Mouse (Mus musculus): ENCODE measurements around the gene Rbfox3.
"Not testable (repeated sequence)": the region's sequence is repeated elsewhere in the genome, so short reads cannot be mapped to it uniquely, and the experiment has no call there.

The Rbfox3 gene

DNA sequence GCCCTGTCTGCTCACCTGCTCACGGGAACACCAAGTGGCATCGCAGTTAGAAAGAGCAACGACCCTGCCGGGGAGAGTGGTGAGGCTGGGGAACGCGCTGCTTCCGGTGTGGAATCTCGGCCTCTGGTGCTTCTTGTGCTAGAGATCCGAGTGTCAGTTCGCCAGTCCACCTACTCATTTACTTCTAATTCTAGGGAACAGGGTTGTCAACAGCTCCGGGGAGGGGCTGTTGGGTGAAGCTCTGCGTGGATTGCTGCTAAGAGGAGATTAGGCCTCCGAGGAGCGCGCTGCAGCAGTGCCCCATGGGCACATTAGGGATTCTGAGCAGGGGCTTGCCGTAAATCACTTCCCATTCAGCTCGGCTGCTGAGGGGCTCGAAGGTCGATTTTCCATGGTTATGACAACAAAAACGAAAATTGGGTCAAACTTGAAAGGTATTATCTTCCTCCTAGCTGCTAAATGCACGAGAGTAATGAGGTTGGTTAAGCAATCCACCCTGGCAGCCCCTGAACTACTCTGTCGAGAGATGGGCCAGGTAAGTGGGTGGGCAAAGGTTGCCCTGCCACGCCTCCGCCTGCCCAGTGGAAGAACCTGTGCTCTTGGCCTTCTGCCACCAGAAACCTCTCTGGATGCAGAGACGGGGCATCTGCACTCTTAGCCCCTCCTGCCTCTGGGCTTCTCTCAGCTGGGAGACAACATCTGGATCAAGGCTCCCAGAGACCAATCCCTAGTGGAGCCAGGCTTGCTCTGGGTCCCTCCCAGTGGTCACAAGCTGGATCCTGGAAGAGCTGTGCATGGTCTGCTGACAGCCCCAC, 85.9 kb downstream of the Rbfox3 start:
- no peak for DNase-seq (ENCODE audit: low spot score)

DNA sequence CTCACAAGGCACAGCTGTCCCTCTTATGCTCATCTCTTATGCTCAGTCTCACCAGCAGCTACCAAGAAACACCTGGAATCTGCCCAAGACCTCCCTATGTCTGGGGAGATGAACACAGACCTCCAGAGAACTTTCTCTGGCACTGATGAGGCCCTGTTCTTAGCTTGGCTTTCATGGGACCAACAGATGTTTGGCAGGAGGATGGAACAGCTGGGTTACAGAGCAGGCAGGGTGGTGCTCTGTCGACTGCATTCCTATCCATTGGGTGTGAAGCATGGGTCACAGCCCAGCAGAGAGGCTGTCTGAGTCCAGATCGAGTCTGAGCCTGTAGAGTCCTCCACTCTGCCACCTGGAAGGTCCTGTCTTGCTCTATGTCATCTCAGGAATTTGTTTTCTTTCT, 90.0 kb downstream of the Rbfox3 start:
- no peak for DNase-seq (ENCODE audit: low spot score)

DNA sequence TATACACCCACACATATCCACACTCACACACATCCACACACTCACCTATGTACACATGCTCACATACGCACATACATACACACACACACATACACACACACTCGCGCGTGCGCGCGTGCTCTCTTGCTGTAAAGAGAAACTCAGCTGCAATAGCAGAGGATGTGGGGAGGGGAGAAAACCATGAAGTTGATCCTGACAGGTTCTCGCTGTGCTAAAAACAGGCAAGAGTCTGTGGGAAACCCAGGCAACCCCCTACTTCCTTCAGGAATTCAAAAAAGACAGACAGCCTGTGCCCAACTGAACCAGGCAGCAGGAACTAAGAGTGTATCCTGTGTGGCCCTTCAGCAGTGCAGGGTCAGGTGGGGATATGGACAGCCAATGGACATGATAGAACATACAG, 92.9 kb downstream of the Rbfox3 start:
- no peak for DNase-seq (ENCODE audit: low spot score)

DNA sequence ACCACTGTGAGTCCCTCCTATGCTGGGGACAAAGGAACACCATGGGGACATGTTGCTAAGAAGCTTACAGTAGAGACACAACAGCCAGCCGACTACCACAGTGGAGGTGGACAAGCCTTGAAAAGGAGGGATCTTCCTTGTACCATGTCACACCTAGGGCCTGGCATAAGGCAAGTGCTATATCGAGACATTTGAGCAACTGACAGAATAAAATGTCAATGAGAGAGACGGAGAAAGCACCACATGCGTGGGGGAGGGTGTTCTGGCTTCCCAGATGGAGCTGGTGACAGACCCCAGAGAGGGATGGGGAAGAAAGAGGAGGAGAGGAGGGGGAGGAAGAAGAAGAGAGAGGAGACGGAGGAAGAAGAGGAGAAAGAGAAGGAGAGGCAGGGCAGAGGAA, 96.3 kb downstream of the Rbfox3 start:
- no peak for DNase-seq (ENCODE audit: low spot score)

DNA sequence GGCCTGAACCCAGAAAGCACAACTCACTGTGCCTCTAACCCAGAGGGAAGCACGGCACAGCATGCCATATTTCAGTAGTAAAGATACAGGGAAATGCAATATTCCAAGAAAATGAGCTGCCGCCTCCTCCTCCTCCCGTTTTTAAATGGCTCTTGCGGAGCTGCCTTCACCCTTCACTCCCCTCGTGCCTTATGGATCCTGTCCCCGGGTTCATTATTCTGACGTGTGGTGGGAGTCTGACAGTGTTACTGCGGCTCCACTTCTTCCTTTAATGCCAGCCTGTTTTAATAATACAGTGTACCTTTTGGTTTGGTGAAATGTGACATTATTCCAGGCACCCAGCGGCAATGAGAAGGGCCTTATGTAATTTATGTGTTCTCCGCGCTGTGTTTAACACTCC, 97.5 kb downstream of the Rbfox3 start:
- no peak for DNase-seq (ENCODE audit: low spot score)

DNA sequence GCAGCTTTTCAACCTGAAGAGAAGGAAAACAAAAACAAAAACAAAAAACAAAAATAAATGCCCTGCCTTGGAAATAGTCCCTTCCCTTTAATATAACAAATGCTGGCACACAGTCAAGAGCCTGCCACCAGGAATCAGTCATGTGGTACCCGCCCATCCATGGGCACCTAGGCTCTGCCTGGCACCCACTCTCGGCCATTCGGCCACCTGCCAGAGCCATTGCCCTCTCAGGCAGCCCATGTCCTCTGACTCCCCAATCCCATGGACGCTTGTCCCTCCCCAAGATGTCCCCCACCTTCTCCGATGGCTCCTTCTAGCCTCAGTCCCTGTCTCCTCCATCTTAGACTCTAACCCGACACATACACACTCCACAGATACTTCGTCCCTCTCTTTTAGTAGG, 100.0 kb downstream of the Rbfox3 start:
- no peak for DNase-seq (ENCODE audit: low spot score)

DNA sequence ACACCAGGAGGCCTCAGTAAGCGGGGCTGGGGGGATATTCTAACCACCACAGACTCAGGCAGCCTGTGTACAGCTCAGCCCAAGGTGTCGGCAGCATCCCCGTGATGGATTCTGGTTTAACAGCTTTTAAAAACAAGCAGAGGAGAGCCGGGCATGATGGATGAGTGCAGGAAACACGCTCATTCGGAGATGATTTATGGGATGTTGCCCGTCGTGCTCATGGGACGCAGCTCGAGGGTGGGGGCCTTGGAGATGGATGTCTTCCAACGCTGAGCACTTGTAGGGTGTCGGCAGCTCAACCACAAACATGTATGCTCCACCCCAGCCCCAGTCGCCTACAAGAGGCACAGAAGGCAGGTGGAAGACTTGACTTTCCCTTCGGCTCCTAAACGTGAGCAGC, 103.9 kb downstream of the Rbfox3 start:
- DNase-seq (ENCODE audit: low spot score), result no peak

DNA sequence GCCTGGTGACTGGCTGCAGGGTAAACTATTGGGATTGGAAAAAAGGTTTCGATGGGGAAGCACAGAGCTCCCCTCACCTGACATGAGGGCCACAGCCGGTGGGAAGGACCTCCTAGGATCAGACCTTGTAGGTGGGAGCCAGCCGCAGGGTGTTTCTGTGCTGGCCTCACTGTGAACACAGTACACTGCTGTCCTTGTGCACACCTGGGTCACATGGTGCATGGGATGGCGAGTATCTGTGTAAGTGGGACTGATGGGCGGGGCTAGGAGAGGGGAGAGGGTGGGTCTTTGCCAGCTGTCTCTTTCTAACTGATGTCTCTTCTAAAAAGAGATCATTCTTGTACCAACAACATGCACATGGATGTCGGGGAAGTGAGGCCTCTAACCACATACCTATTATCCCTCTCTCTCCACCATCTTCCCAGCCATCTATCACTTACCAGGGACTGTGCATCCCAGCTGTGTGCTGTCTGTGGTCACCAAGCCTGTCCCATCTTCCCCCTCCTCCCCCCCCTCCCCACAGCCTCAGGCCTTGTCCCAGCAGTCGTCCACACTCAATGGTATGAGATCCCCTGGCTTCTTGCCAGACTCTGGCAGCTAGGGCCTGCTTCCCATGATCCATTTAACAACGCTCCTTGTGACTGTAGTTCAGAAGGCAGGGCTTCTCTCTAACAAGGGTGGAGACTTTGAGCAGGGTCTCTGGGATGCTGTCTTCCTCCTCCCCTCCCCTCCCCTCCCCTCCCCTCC, 116.4 kb downstream of the Rbfox3 start:
- DNase-seq (ENCODE audit: low spot score), result no peak

DNA sequence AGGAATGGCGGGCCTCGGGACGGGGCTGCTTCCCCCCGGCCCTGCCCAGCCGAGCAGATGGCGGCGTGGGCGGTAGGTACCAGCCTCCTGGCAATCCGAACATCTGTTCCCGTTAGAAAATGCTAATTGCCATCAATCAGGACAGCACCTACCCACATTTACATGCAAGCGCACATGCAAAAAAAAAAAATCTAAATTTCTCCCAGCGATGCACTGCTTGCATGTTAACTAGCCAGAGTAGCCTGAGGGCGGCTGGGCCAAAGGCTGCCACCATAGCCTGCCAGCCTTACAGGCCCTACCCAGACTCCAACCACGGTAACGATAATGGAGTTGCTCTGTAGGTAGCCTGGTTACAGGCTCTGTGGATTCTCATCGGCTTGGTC, 117.8 kb downstream of the Rbfox3 start:
- no peak for DNase-seq (ENCODE audit: low spot score)

DNA sequence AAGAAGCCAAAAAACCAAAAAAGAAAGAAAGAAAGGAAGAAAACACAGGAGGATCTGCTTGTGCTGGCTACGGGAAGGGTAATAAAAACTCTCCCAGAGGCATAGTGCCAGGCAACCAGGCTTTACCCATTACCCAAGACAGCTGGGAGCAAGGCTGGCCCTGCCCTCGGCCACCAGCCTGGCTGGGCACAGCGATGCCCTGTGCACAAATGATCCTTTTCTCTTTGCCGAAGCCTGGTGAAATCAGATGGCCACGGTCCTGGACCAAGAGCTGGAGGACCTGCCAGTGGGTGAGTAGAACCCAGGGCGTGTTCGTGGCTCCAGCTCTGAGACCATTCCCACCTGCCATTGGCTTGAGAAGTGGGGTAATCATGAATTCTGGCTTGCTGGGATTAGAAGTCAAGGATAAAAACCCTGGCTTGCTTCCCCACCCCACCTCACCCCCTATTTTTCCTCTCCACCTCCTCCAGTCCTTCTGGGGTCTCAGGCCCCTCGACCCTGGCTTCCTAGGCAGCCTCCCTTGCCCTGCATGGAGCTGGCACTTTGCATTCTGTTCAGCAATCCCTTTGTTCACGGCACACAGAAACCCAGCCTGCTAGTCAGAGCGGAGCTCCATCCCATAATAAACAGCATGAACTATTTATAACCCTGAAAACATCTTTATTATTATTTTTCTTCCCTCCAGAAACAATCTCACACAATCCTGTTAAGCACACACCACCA, 118.3 kb downstream of the Rbfox3 start:
- DNase-seq (ENCODE audit: low spot score), result no peak

DNA sequence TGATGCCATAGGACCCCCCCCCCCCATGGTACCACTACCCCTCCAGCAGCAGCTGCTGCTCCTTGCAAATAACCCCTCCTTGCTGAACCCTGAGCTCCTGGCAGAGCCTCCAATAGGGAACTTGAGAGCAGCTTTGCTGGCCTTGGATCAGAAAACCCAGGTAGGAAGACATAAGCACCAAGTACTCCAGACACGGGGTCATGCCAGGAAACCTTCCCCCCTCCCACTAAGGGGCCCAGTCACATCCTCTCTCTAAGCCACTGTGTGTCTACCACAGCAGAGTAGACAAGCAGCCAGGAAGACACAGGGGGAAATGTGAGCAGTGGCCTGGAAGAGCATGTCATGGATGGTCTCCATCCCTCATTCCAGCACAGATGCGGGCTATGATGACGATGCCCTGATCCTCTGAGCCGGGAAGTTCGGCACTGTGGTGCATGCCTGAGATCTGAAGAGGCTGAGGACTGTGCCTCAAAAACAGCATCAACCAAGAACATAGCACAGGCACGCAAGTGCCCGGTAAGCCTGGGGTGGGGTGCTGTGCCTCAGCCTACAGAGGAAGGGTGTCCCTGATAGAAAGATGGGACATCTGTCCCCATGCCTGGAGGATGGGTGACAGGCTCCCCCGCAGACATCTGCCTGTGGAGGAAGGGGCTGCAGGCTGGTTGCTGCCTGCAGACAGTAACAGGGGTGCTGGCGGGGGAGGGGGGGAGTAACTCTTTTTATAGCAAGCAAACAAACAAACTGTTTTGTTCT, 119.1 kb downstream of the Rbfox3 start:
- no peak for DNase-seq (ENCODE audit: low spot score)

DNA sequence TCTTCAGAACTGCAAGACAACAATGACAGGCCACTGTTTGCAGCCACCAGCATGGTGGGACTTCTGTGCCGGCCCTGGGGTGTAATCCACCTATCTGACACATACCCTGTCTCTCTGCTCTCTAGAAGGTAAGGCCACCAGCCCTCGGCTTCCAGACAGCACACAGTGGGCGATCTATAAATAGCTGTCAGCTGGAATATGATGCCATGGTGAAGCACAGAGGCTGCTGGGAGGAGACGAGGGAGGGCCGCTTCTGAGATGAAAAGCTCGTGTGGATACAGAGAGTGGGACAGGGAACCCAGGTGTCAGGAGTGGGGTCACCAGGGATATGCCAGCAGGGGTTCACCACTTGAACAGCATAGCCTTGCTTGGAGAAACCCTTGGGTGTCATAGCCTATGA, 120.0 kb downstream of the Rbfox3 start:
- no peak for DNase-seq (ENCODE audit: low spot score)

DNA sequence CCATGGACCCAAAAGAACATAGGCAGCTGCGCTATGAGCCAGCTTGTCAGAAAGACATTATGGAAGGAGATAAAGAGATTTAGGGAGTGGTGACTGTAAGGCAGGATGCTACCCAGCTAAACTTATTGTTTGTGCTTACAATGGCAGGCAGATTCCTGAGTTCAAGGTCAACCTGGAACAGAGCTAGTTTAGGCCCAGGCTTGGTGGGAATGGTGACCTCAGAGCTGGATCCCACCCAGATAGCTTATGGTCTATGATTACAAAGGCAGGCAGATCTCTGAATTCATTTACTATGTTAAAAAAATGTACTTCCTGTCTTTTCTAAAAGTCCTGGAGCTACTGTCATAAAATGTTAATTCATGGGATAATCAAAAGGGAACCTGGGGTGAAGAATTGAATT, 123.3 kb downstream of the Rbfox3 start:
- no peak for DNase-seq (ENCODE audit: low spot score)

DNA sequence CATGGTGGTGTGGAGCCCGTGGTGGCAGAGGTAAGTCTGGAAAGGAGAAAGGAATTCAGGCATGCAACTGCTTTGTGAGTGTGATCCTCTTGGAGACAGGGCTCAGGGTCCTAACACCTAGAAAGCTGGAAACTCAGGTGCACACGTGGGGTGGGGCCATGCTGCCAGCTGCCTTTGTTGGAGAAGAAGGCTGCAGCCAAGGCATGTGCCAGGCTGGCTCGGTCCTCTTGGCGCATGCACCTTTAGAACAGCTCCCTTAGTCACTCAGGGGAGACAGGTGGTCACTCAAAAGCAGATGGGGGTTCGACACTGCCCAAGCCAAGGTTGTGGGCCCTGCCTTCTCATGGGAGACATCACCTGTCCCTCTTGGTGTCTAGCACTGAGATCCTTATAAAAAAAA, 128.7 kb downstream of the Rbfox3 start:
- no peak for DNase-seq (ENCODE audit: low spot score)

DNA sequence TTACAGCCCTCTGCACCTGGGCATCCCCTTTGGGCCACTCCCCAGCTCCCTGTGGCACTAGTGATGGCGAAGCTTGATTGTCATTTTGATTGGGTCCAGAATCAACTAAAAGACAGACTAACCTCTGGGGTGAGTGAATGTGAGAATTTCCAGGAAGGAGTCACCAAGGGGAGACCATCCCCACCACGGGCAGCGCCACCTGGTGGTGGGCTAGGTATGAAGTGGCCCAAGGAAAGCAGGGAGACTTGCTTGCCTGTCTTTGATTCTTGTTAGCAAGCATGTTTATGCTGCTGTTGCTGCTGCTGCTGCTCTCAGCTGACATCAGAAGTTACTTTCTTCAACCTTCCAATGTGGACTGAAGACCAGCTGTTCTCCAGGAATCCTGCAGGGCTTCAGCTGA, 135.6 kb downstream of the Rbfox3 start:
- no peak for DNase-seq (ENCODE audit: low spot score)

DNA sequence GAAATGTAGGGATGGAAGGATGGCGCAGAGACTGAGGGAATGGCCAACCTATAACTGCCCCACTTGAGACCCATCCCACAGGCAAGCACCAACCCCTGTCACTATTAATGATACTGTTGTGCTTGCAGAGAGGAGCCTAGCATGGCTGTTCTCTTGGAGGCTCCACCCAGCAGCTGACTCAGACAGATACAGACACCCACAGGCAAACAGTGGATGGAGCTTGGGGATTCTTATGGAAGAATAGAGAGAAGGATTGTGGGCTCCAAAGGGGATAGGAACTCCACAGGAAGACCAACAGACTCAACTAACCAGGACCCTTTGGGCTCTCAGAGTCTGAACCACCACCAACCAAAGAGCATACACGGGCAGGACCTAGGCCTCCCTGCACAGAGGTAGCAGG, 136.6 kb downstream of the Rbfox3 start:
- DNase-seq (ENCODE audit: low spot score), result not testable (repeated sequence)

DNA sequence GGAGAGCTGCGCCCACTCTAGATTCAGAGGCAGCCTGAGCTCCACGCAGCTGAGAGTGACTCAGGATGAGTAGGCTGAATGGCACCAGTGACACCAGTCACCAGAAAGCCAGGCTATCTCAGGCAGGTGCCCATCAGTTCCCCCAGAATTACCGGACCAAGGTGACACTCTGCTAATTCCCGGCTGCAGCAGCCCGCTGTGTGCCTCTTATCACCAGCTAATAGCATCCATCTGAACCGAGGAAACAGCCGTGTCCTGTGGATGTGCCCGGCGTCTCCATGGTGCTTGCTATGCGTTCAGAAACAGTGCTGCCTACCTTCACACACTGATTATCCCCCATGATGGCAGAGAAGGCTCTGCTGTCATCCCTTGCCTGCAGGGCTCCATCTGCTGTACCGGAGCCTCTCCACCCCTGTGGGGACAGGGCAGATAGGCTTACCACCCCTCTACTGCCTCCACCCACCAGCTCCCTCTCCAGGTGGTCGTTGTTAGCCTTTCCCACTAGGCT, 138.3 kb downstream of the Rbfox3 start:
- DNase-seq (ENCODE audit: low spot score), result no peak

DNA sequence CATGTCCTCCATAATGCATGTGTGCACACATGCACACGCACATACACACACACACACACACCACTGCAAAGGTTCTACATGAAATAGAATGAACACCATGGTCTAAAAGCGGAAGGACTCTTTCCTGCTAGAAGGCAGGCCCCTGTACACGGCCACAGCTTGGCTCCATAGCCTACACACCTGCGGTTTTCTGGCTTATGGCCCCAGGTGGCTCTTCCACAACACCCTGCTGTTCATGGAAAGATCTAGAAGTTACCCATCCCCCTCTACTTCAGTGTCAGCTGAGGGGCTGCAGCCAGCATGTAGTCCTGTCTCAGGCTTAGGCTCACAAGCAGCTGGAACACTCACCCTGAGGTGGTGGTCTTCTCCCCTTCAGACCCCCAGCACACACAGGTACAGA, 140.0 kb downstream of the Rbfox3 start:
- DNase-seq (ENCODE audit: low spot score), result no peak

DNA sequence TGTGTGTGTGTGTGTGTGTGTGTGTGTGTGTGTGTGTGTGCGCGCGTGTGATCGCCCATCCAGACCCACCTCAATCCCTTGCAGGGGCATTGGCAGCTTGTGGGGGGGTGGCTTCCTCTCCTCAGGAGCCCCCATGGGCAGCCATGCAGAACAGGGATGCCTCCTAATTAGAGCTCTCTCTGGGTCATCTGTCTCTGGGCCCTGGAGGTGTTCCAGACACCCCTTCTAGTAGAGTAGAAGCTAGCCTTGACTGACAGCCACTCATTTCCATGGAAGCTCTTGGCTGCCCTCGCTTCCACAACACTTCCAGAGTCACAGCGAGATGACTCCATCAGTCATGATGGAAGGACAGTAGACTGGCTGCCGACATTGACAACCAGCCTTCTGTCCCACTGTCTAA, 140.6 kb downstream of the Rbfox3 start:
- no peak for DNase-seq (ENCODE audit: low spot score)

DNA sequence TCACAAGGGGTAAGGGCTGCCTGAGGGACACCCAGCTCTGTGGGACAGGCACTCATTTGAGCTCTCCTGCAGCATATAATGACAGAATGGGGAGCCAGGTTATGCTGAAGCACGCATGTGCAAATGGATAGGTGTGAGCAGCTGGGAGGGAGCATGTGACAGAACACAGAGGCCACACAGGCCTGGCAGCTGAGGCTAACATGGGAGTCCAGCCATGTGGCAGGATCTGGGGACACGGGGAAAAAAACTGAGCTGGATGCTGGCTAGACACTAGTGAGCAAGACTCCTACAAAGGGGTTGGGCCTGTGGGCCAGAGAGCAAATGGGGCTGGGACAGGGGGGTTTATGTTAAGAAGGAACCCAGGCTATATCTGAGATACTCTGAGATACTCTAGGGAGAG, 141.9 kb downstream of the Rbfox3 start:
- no peak for DNase-seq (ENCODE audit: low spot score)

DNA sequence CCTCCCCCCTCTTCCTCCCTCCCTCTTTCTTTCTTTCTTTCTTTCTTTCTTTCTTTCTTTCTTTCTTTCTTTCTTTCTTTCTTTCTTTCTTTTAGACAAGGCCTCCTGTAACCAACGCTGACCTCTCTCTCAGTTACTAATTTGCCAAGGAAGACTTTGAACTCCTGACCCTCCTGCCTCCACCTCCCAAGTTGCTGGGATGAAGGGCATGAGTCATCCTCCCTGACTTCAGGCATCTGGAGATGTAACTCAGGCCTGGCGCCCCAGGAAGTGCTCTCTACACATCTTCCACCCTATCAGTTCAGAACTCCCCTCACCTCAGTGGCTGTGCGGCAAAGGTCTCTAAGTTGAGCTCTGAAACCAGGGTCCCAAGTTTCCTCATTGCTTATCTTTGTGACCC, 143.0 kb downstream of the Rbfox3 start:
- no peak for DNase-seq (ENCODE audit: low spot score)

DNA sequence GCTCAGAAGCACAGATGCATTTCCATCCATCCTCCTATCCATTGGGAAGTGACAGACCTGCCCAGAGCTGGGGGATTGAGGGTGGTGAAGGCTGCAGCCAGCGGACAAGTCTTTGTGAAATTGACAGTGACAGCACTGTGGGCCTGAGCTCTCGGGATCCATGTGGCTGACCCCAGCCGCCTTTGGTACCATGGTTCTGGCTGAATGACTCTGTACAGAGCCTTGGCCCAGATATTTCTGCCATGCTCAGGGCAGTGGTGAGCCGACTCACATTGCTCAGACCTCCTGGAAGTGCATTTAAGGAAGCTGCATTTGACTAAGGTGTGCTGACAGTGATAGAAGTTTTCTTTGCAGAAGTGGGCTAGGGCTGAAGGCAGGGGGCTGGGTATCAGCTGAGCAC, 144.0 kb downstream of the Rbfox3 start:
- no peak for DNase-seq (ENCODE audit: low spot score)
